Mouse (Mus musculus) gastrocnemius, adult 8-10 months (tissue): ENCODE data around the gene Itfg1. TPM values are rescaled to one million over a fixed set of nuclear protein-coding genes. Genes with fewer than 3 reads are reported as not detected.
A peak's percentile ranks its signal among the peaks of the same experiment; 100 is the strongest.
"Not testable (repeated sequence)": the region's sequence is repeated elsewhere in the genome, so short reads cannot be mapped to it uniquely, and the experiment has no call there.

Source experiments
- DNase-seq, 2 experiments: peaks; one replicate each; pipeline ENCODE4 v3.0.0; 2022; ENCODE audit warnings: low spot score in 2 of 2
- total RNA-seq, 4 experiments: library from RNA; stranded (reverse); gene quantifications; 2 replicates each; pipeline ENCODE4 v1.2.4; 2022

The Itfg1 gene
- total RNA-seq = 10 to 100 TPM; 43.8 to 50.4 (median 46.6) TPM

GRCm38 (mm10) chr8:85840657-85841488, at the start of gene Itfg1, which contains the start of gene Phkb:
Itfg1 (minus strand) TSS chr8:85840921.
Phkb (plus strand) TSS chr8:85840959.
- peak; percentile 86 to 88 for DNase-seq

GRCm38 (mm10) chr8:85884811-85885210, 44.1 kb upstream of the Itfg1 start:
- DNase-seq = no peak

- no peak for DNase-seq
Observed at GRCm38 (mm10) chr8:85879624-85880023, 38.9 kb upstream of the Itfg1 start.

- DNase-seq = no peak
Observed at GRCm38 (mm10) chr8:85877976-85878375, 37.3 kb upstream of the Itfg1 start.

- DNase-seq = no peak
Observed at GRCm38 (mm10) chr8:85871660-85872059, 30.9 kb upstream of the Itfg1 start.

- DNase-seq = no peak
Observed at GRCm38 (mm10) chr8:85862381-85862780, 21.7 kb upstream of the Itfg1 start.

- no peak for DNase-seq
Observed at GRCm38 (mm10) chr8:85860612-85861011, 19.9 kb upstream of the Itfg1 start.

GRCm38 (mm10) chr8:85857227-85857896, 16.6 kb upstream of the Itfg1 start:
- not testable (repeated sequence) for DNase-seq

- no peak for DNase-seq
Observed at GRCm38 (mm10) chr8:85854220-85855123, 13.8 kb upstream of the Itfg1 start.

- no peak for DNase-seq
Observed at GRCm38 (mm10) chr8:85845887-85846286, 5.2 kb upstream of the Itfg1 start.

- no peak for DNase-seq
Observed at GRCm38 (mm10) chr8:85841489-85841795, 721 bp upstream of the Itfg1 start.

GRCm38 (mm10) chr8:85839916-85840656, 635 bp downstream of the Itfg1 start:
- no peak for DNase-seq

- no peak for DNase-seq
Observed at GRCm38 (mm10) chr8:85813621-85814020, 27.1 kb downstream of the Itfg1 start.

GRCm38 (mm10) chr8:85801408-85801807, 39.3 kb downstream of the Itfg1 start:
- no peak for DNase-seq

GRCm38 (mm10) chr8:85800164-85800563, 40.6 kb downstream of the Itfg1 start:
- DNase-seq = no peak

- not testable (repeated sequence) for DNase-seq
Observed at GRCm38 (mm10) chr8:85796392-85796791, 44.3 kb downstream of the Itfg1 start.

GRCm38 (mm10) chr8:85788341-85788740, 52.4 kb downstream of the Itfg1 start:
- DNase-seq = no peak

- no peak for DNase-seq
Observed at GRCm38 (mm10) chr8:85787909-85788308, 52.8 kb downstream of the Itfg1 start.

- no peak for DNase-seq
Observed at GRCm38 (mm10) chr8:85785506-85785905, 55.2 kb downstream of the Itfg1 start.

- no peak for DNase-seq
Observed at GRCm38 (mm10) chr8:85783871-85784270, 56.9 kb downstream of the Itfg1 start.

- DNase-seq = no peak
Observed at GRCm38 (mm10) chr8:85780091-85780490, 60.6 kb downstream of the Itfg1 start.
